Mouse (Mus musculus) liver, postnatal 0 days (tissue): Measurements from ENCODE around the gene Zdhhc17. TPM values are rescaled to one million over a fixed set of nuclear protein-coding genes. Genes with fewer than 3 reads are reported as not detected.

Experiments used
- ATAC-seq: fragments of 200-750 bp; cut with Nextera tagmentation; 2 replicates; pipeline ENCODE4 v1.8.0; 2017; ENCODE audit warnings: mild to moderate bottlenecking, moderate library complexity
- DNase-seq: peaks from one replicate; pipeline ENCODE4 v3.0.0-alpha.2; 2016
- H3K27ac ChIP-seq: fragments of 300-500 bp; sonication (generic); 2 replicates; pipeline ENCODE4 v1.5.1; 2014; ENCODE audit warnings: antibody characterized with exemption, moderate library complexity, mild to moderate bottlenecking, low read depth
- H3K27me3 ChIP-seq: fragments of 300-500 bp; sonication (generic); 2 replicates; pipeline ENCODE4 v1.6.1; 2014; ENCODE audit warnings: low read length, control low read depth, mixed read lengths; ENCODE audit not compliant: insufficient read depth
- H3K36me3 ChIP-seq: fragments of 300-500 bp; sonication (generic); replicated peaks from 2 replicates; pipeline ENCODE4 v1.6.1; 2014; ENCODE audit warnings: mild to moderate bottlenecking, control low read depth, low read length, moderate library complexity, mixed read lengths; ENCODE audit not compliant: insufficient read depth
- H3K4me1 ChIP-seq: fragments of 300-500 bp; sonication (generic); 2 replicates; pipeline ENCODE4 v1.6.1; 2014; ENCODE audit warnings: antibody characterized with exemption, mild to moderate bottlenecking, control low read depth; ENCODE audit not compliant: insufficient read depth
- H3K4me2 ChIP-seq: fragments of 300-500 bp; sonication (generic); 2 replicates; pipeline ENCODE4 v1.6.1; 2014; ENCODE audit warnings: low read depth, mild to moderate bottlenecking, low read length, moderate library complexity, mixed read lengths
- H3K4me3 ChIP-seq: fragments of 300-500 bp; sonication (generic); 2 replicates; pipeline ENCODE4 v1.5.1; 2014; ENCODE audit warnings: low read depth, low read length
- H3K9ac ChIP-seq: fragments of 300-500 bp; sonication (generic); replicated peaks from 2 replicates; pipeline ENCODE4 v1.6.1; 2014; ENCODE audit warnings: mild to moderate bottlenecking, moderate library complexity
- H3K9me3 ChIP-seq: fragments of 300-500 bp; sonication (generic); 2 replicates; pipeline ENCODE4 v1.6.1; 2016; ENCODE audit warnings: mild to moderate bottlenecking, control low read depth, low read length, mixed read lengths
- CTCF ChIP-seq: sonication (generic); IDR thresholded peaks from 2 replicates; pipeline ENCODE4 v1.5.1; 2016; ENCODE audit warnings: antibody characterized with exemption, low read depth
- EP300 ChIP-seq: IDR thresholded peaks from 2 replicates; pipeline ENCODE4 v1.6.1; 2016; ENCODE audit warnings: antibody characterized with exemption, low read depth, mild to moderate bottlenecking
- WGBS: fragments of 180-500 bp; shearing (Covaris S2); extraction: QIAGEN DNeasy Blood & Tissue Kit; methylation state at CpG from one replicate; pipeline ENCODE4 v1.1.7; 2014; ENCODE audit not compliant: insufficient replicate concordance; 5-methylcytosine and 5-hydroxymethylcytosine counted together
- polyA plus RNA-seq: library from polyadenylated mRNA; unstranded; fragments of >200 nt; fragmentation: Nextera tagmentation; extraction: Ambion mirVana; gene quantifications from 2 replicates; pipeline ENCODE4 v1.2.1, GENCODE M21; 2015

Zdhhc17 gene
- polyA plus RNA-seq, 1 experiment from 2014 or later, result 4.9 TPM

DNA sequence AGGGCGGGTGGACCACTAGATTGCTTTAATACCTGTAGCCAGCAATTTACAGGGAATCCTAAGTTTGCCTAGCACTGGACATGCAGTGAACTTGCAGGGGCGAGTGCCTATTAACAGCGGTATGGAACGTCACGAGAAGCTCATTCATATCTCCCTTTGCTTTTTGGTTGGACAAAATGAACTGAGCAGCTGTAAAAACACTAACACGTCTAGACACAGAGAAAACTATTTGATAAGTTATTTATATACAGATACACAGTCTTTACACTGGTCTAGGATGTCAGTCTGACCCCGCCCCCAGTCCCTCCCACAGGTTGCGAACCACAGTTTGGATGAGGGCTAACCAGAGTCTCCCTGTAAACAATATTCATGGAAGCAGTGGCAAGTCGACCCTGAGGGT lies 67.1 kb downstream of the Zdhhc17 start:
- peak; percentile 11 for DNase-seq
- H3K36me3 ChIP-seq, result peaks cover 25% of the 10 kb centered on the region
- no peak overlapping the region for H3K9ac ChIP-seq
- H3K4me2 ChIP-seq, result no peak overlapping the region
- H3K27ac ChIP-seq, result no peak overlapping the region
- WGBS, result 79% methylated on average over 9 of the region's 9 CpGs
- no peak overlapping the region for H3K4me3 ChIP-seq
- H3K9me3 ChIP-seq, result no peaks in the 10 kb centered on the region
- no peaks in the 10 kb centered on the region for H3K27me3 ChIP-seq
- no peak for ATAC-seq
- no peaks in the 10 kb centered on the region for H3K4me1 ChIP-seq
- no peak for TF ChIP-seq CTCF

DNA sequence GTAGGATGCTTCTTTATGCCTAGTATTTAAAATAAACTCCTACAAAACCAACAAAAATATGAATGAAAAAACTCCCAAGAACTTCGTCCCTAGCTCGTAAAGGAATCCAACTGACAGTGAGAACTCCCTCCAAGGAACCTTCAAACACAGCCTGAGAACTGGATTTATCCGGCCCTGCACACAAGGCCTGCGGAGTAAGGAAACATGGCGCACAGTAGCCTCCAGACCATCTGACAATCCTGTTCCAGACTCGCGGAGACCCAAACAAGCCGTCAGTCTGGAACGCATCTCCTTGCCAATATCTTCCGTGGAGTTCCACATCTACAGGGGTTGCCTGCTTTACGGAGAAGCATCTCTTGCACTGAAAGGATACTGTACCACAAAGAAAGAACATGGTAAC lies 68.0 kb downstream of the Zdhhc17 start:
- Histone ChIP-seq H3K9me3 (no peaks in the 10 kb centered on the region), H3K27ac (no peak overlapping the region), H3K36me3 (peaks cover 21% of the 10 kb centered on the region), H3K4me2 (no peak overlapping the region), H3K4me1 (no peaks in the 10 kb centered on the region), H3K4me3 (no peak overlapping the region), H3K9ac (no peak overlapping the region), H3K27me3 (no peaks in the 10 kb centered on the region)
- DNase-seq (peak; percentile 4), ATAC-seq (no peak)
- TF ChIP-seq EP300, result no peak
- TF ChIP-seq CTCF, result no peak
- WGBS, result 89% methylated on average over 11 of the region's 11 CpGs

GRCm38 (mm10) chr10:110940740-110941398 lies 69.1 kb downstream of the Zdhhc17 start:
- Histone ChIP-seq H3K36me3 (peaks cover 11% of the 10 kb centered on the region), H3K4me3 (no peak overlapping the region), H3K27me3 (no peaks in the 10 kb centered on the region), H3K9me3 (no peaks in the 10 kb centered on the region), H3K4me2 (no peak overlapping the region), H3K27ac (no peak overlapping the region), H3K4me1 (no peaks in the 10 kb centered on the region), H3K9ac (no peak overlapping the region)
- DNase-seq, result peak; percentile 12
- no peak for ATAC-seq
- TF ChIP-seq CTCF, result peak; percentile 34
- TF ChIP-seq EP300, result no peak
- WGBS, result 77% methylated on average over 13 of the region's 13 CpGs

DNA sequence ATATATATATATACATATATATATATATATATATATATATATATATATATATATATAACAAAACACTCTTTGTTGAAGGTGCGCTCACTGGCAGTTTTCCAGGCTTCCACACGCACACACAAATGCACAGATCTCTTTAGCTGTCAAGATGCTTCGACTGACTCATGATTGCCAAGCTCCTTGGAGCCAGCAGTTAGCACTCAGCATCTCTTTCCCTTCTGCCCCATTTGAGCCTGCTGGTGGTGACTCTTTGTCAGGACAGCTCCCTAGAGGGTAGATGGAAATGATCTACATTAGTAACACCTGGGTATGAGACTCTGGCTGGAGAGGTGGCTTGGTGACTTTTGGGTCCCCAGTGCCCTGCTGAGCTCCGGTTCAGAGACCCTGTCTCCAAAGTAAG lies 70.2 kb downstream of the Zdhhc17 start:
- H3K9ac ChIP-seq, result no peak overlapping the region
- no peak overlapping the region for H3K27ac ChIP-seq
- ATAC-seq (no peak), DNase-seq (no peak)
- WGBS, result 86% methylated on average over 4 of the region's 4 CpGs
- H3K4me3 ChIP-seq, result no peak overlapping the region
- H3K4me2 ChIP-seq, result no peak overlapping the region
- no peak for TF ChIP-seq EP300
- TF ChIP-seq CTCF, result no peak
- no peaks in the 10 kb centered on the region for H3K27me3 ChIP-seq
- no peaks in the 10 kb centered on the region for H3K9me3 ChIP-seq
- H3K36me3 ChIP-seq, result peaks cover 10% of the 10 kb centered on the region
- no peaks in the 10 kb centered on the region for H3K4me1 ChIP-seq

DNA sequence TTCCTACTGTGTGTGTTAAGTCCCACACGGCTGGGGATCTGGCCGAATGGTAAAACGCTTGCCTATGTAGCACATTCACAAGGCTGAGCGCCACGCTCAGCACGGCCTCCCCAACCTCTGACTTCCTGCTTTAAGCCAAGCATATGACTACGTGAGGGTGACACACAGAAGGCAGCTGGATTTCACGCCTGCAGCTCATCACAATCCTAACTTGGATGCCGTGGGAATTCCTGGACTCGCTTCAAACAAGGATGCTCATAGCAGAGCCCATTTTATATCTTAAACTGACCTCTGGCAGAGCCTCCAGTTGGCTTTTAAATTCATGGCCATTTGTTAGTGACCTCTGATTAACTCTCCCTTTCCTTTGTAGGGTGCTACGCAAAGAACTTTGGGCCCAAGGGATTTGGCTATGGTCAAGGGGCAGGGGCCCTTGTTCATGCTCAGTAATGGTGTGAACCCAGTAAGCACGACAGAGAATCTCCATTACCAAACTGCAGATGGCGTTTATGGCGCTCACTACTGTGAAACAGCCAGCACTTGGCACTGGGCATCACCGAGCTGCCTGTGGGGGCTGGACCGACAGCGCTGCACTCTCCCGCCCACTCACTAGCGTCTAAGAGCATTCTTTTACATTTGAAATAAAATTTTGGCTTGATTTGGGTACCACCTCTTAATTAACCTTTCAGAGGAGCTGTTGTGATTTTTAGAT lies 70.9 kb downstream of the Zdhhc17 start:
- no peak for ATAC-seq
- no peak for TF ChIP-seq CTCF
- Histone ChIP-seq H3K9me3 (no peaks in the 10 kb centered on the region), H3K9ac (no peak overlapping the region), H3K4me3 (no peak overlapping the region), H3K36me3 (peaks cover 10% of the 10 kb centered on the region), H3K27ac (no peak overlapping the region), H3K4me2 (no peak overlapping the region), H3K4me1 (no peaks in the 10 kb centered on the region), H3K27me3 (no peaks in the 10 kb centered on the region)
- DNase-seq, result no peak
- 81% methylated on average over 19 of the region's 19 CpGs for WGBS

GRCm38 (mm10) chr10:110938361-110938760 lies 71.6 kb downstream of the Zdhhc17 start:
- DNase-seq, result no peak
- no peak overlapping the region for H3K27ac ChIP-seq
- H3K4me3 ChIP-seq, result no peak overlapping the region
- WGBS, result 91% methylated on average over 7 of the region's 7 CpGs
- ATAC-seq, result no peak
- H3K9me3 ChIP-seq, result no peaks in the 10 kb centered on the region
- no peak overlapping the region for H3K4me2 ChIP-seq
- no peak for TF ChIP-seq CTCF
- TF ChIP-seq EP300, result no peak
- no peak overlapping the region for H3K9ac ChIP-seq
- H3K4me1 ChIP-seq, result no peaks in the 10 kb centered on the region
- H3K36me3 ChIP-seq, result peaks cover 10% of the 10 kb centered on the region
- H3K27me3 ChIP-seq, result no peaks in the 10 kb centered on the region
